Mouse (Mus musculus) MEL-GATA-1-ER (cell line): ENCODE results near the gene Egflam.

Experiments used
- DNase-seq: peaks from one replicate; pipeline ENCODE4 v3.0.0-alpha.2; 2012; ENCODE audit warnings: low read depth; ENCODE audit errors: extremely low read depth

Gene Egflam

GRCm38 (mm10) chr15:7180576-7180975 is 217.6 kb downstream of the Egflam start:
- DNase-seq, result no peak

- DNase-seq, result no peak
Observed at GRCm38 (mm10) chr15:7173776-7174175, 224.4 kb downstream of the Egflam start.

- no peak for DNase-seq
Observed at GRCm38 (mm10) chr15:7173346-7173745, 224.8 kb downstream of the Egflam start.

- no peak for DNase-seq
Observed at GRCm38 (mm10) chr15:7172875-7173274, 225.3 kb downstream of the Egflam start.

- no peak for DNase-seq
Observed at GRCm38 (mm10) chr15:7167906-7168532, 230.2 kb downstream of the Egflam start.

GRCm38 (mm10) chr15:7167238-7167905 is 230.8 kb downstream of the Egflam start:
- DNase-seq, result no peak

GRCm38 (mm10) chr15:7166735-7167134 is 231.5 kb downstream of the Egflam start:
- DNase-seq, result no peak

- DNase-seq, result no peak
Observed at GRCm38 (mm10) chr15:7163851-7164250, 234.3 kb downstream of the Egflam start.

- DNase-seq, result no peak
Observed at GRCm38 (mm10) chr15:7160321-7160720, 237.9 kb downstream of the Egflam start.

- no peak for DNase-seq
Observed at GRCm38 (mm10) chr15:7159869-7160268, 238.3 kb downstream of the Egflam start.

- no peak for DNase-seq
Observed at GRCm38 (mm10) chr15:7157658-7158057, 240.5 kb downstream of the Egflam start.
